Mouse (Mus musculus) heart, adult 2 months (tissue): Measurements from ENCODE around the gene Atn1. TPM values are rescaled to one million over a fixed set of nuclear protein-coding genes. Genes with fewer than 3 reads are reported as not detected.

Experiments
- DNase-seq, 2 experiments: peaks; one replicate each; pipeline ENCODE4 v3.0.0; 2021
- H3K27ac ChIP-seq: fragments of 200-600 bp; 2 replicates; pipeline ENCODE4 v1.8.1; 2022
- H3K27me3 ChIP-seq: fragments of 200-500 bp; 2 replicates; pipeline ENCODE4 v1.6.1; 2012; ENCODE audit warnings: mild to moderate bottlenecking, low read length, inconsistent platforms, mixed read lengths; ENCODE audit not compliant: control insufficient read depth, insufficient read depth
- H3K36me3 ChIP-seq: fragments of 200-500 bp; 2 replicates; pipeline ENCODE4 v1.6.1; 2012; ENCODE audit warnings: low read length, inconsistent platforms; ENCODE audit not compliant: control insufficient read depth, insufficient read depth
- H3K4me1 ChIP-seq: fragments of 200-500 bp; 2 replicates; pipeline ENCODE4 v1.6.1; 2011; ENCODE audit warnings: low read length; ENCODE audit not compliant: control insufficient read depth, insufficient read depth
- H3K4me3 ChIP-seq: fragments of 200-600 bp; 2 replicates; pipeline ENCODE4 v1.8.1; 2022
- H3K79me2 ChIP-seq: fragments of 200-500 bp; replicated peaks from 2 replicates; pipeline ENCODE4 v1.6.1; 2012; ENCODE audit warnings: mild to moderate bottlenecking, inconsistent platforms, low read length, moderate library complexity, mixed read lengths; ENCODE audit not compliant: control insufficient read depth, insufficient read depth
- H3K9ac ChIP-seq: fragments of 200-500 bp; 2 replicates; pipeline ENCODE4 v1.6.1; 2012; ENCODE audit warnings: low read depth, mild to moderate bottlenecking, control low read depth, inconsistent platforms, low read length, mixed read lengths
- CTCF ChIP-seq: fragments of 200-600 bp; IDR thresholded peaks from 2 replicates; pipeline ENCODE4 v1.8.1; 2022; ENCODE audit warnings: antibody characterized with exemption, mild to moderate bottlenecking, moderate library complexity
- EP300 ChIP-seq: fragments of 200-500 bp; IDR thresholded peaks from 2 replicates; pipeline ENCODE4 v1.6.1; 2011; ENCODE audit warnings: low read depth, low read length, control low read depth; ENCODE audit not compliant: insufficient read depth
- POLR2A ChIP-seq: fragments of 200-500 bp; IDR thresholded peaks from 2 replicates; pipeline ENCODE4 v1.6.1; 2011; ENCODE audit warnings: mild to moderate bottlenecking, low read depth, low read length, control low read depth; ENCODE audit not compliant: insufficient read depth
- WGBS: fragments of 180-500 bp; shearing (Covaris S2); methylation state at CpG from one replicate; pipeline ENCODE4 v1.1.7; 2018; 5-methylcytosine and 5-hydroxymethylcytosine counted together
- intact Hi-C: fragments of 180-260 bp; cut with DNase I; formaldehyde crosslinking; loops from one replicate; pipeline ENCODE4 v1.15.1; 2025
- polyA plus RNA-seq: library from polyadenylated mRNA; depleted of rRNA; stranded (reverse); fragments of >200 nt; gene quantifications from 2 replicates; pipeline ENCODE4 v1.2.3, GENCODE M21; 2012
- total RNA-seq, 2 experiments: library from RNA; stranded (reverse); gene quantifications; 2 replicates each; pipeline ENCODE4 v1.2.3; 2021

The Atn1 gene
- total and polyA plus RNA-seq, 3 experiments, result 32.8 to 47.8 (median 44.3) TPM

- 75% methylated on average over 2 of the region's 2 CpGs for WGBS
- H3K79me2 ChIP-seq, result no peaks in the 10 kb centered on the region
- H3K27ac ChIP-seq, result no peak overlapping the region
- intact Hi-C loops, result no loop called here
- no peak overlapping the region for H3K4me3 ChIP-seq
- no peaks in the 10 kb centered on the region for H3K27me3 ChIP-seq
- no peaks in the 10 kb centered on the region for H3K4me1 ChIP-seq
- no peak overlapping the region for H3K9ac ChIP-seq
- H3K36me3 ChIP-seq, result no peaks in the 10 kb centered on the region
- DNase-seq, result no peak
- TF ChIP-seq POLR2A, result no peak
- no peak for TF ChIP-seq CTCF
- no peak for TF ChIP-seq EP300
Observed at GRCm38 (mm10) chr6:124796200-124796599, 39.9 kb upstream of the Atn1 start.

- no peaks in the 10 kb centered on the region for H3K4me1 ChIP-seq
- TF ChIP-seq POLR2A (no peak), CTCF (no peak), EP300 (no peak)
- no peaks in the 10 kb centered on the region for H3K36me3 ChIP-seq
- H3K27ac ChIP-seq, result no peak overlapping the region
- no peak overlapping the region for H3K9ac ChIP-seq
- no peak overlapping the region for H3K4me3 ChIP-seq
- WGBS, result 86% methylated on average over 4 of the region's 4 CpGs
- intact Hi-C loops, result no loop called here
- H3K27me3 ChIP-seq, result no peaks in the 10 kb centered on the region
- H3K79me2 ChIP-seq, result no peaks in the 10 kb centered on the region
- no peak for DNase-seq
Observed at GRCm38 (mm10) chr6:124795781-124796180, 39.5 kb upstream of the Atn1 start.

DNA sequence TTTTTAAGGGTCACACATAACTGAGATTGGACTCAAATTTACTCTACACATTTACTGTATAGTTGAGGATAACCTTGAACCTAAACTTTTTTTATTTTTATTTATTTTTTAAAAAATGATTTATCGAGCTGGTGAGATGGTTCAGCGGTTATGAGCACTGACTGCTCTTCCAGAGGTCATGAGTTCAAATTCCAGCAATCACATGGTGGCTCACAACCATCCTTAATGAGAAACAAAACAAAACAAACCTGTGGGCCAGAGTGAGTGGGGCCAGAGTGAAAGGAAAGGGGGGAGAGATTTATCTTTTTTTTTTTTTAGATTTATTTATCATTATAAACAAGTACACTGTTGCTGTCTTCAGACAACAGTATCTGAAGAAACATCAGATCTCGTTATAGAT lies 35.6 kb upstream of the Atn1 start:
- no peaks in the 10 kb centered on the region for H3K4me1 ChIP-seq
- no peak overlapping the region for H3K9ac ChIP-seq
- 85% methylated on average over 3 of the region's 3 CpGs for WGBS
- no peaks in the 10 kb centered on the region for H3K27me3 ChIP-seq
- H3K36me3 ChIP-seq, result no peaks in the 10 kb centered on the region
- no peak for TF ChIP-seq EP300
- TF ChIP-seq POLR2A, result no peak
- no peak for TF ChIP-seq CTCF
- no peak overlapping the region for H3K27ac ChIP-seq
- intact Hi-C loops, result no loop called here
- no peaks in the 10 kb centered on the region for H3K79me2 ChIP-seq
- H3K4me3 ChIP-seq, result no peak overlapping the region
- no peak for DNase-seq

DNA sequence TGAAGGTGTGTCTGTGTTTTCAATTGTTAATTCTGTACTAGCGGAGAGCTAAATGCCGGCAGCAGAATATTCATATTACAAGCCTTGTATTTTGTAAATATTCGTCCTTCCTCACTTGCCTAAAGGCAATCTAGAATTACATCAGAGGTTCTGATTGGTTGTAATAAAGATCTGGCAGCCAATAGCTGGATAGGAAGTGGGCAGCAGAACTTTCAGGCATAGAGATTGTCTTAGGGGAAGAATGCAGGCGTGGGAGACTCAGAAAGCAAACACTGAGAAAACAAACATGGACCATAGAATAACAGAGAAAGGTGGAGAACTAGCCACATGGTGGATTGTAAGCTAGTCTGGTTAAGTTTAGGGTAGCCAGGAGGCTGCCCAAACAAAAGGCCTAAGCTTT lies 33.8 kb upstream of the Atn1 start:
- WGBS, result 59% methylated on average over 4 of the region's 4 CpGs
- Histone ChIP-seq H3K27me3 (no peaks in the 10 kb centered on the region), H3K9ac (no peak overlapping the region), H3K4me1 (no peaks in the 10 kb centered on the region), H3K79me2 (no peaks in the 10 kb centered on the region), H3K4me3 (no peak overlapping the region), H3K36me3 (no peaks in the 10 kb centered on the region), H3K27ac (no peak overlapping the region)
- intact Hi-C loops, result no loop called here
- TF ChIP-seq CTCF, result no peak
- no peak for TF ChIP-seq EP300
- TF ChIP-seq POLR2A, result no peak
- DNase-seq, result no peak

DNA sequence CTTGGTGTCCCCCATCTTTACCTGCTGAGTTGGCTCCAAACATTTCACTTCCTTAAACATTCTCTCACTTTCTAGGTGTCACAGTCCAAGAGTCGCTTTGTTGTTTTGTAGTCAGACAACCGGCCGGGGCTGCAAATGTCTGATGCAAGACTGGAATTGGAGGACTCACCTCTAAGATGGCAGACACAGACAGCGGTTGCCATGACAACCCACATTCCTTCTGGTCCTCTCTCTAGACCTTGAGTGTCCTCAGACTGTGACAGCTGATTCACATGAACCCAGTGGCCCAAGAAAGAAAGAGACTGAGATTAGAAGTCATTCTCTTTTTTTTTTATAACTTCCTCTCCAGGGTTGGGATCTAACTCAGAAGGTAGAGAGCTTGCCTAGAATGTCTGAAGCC lies 33.2 kb upstream of the Atn1 start:
- no peaks in the 10 kb centered on the region for H3K4me1 ChIP-seq
- intact Hi-C loops, result no loop called here
- WGBS, result 90% methylated on average over 4 of the region's 4 CpGs
- H3K4me3 ChIP-seq, result no peak overlapping the region
- H3K27me3 ChIP-seq, result no peaks in the 10 kb centered on the region
- no peak overlapping the region for H3K9ac ChIP-seq
- H3K27ac ChIP-seq, result no peak overlapping the region
- TF ChIP-seq EP300 (no peak), POLR2A (no peak), CTCF (no peak)
- DNase-seq, result no peak
- no peaks in the 10 kb centered on the region for H3K79me2 ChIP-seq
- no peaks in the 10 kb centered on the region for H3K36me3 ChIP-seq

DNA sequence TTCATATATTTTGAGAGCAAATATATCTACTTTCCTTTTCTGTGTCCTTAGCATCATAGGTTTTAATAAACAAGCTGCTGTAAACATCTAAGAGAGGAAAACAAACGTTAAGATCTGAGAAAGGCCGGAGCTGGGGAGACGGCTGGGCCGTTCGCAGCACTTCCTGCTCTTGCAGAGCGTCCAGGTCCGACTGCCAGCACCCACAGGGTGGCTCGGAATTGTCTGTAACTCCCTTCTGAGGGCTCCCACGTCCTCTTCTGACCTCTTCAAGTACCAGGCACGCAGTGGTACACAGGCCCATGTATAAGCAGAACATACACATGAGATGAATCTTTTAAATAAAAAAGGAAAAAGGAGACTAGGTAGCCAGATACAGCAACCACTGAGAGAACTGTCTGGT lies 31.4 kb upstream of the Atn1 start:
- Histone ChIP-seq H3K9ac (no peak overlapping the region), H3K36me3 (no peaks in the 10 kb centered on the region), H3K27me3 (no peaks in the 10 kb centered on the region), H3K4me1 (no peaks in the 10 kb centered on the region), H3K4me3 (no peak overlapping the region), H3K27ac (no peak overlapping the region), H3K79me2 (no peaks in the 10 kb centered on the region)
- intact Hi-C loops, result no loop called here
- DNase-seq, result no peak
- TF ChIP-seq CTCF (no peak), EP300 (no peak), POLR2A (no peak)
- WGBS, result 61% methylated on average over 10 of the region's 10 CpGs
